Mouse (Mus musculus): ENCODE results near the gene Slc51a. TPM values are rescaled to one million over a fixed set of nuclear protein-coding genes. Genes with fewer than 3 reads are reported as not detected.
"Not testable (repeated sequence)": the region's sequence is repeated elsewhere in the genome, so short reads cannot be mapped to it uniquely, and the experiment has no call there.

Slc51a gene
- total RNA-seq, 1 experiment from 2014 or later = not detected

DNA sequence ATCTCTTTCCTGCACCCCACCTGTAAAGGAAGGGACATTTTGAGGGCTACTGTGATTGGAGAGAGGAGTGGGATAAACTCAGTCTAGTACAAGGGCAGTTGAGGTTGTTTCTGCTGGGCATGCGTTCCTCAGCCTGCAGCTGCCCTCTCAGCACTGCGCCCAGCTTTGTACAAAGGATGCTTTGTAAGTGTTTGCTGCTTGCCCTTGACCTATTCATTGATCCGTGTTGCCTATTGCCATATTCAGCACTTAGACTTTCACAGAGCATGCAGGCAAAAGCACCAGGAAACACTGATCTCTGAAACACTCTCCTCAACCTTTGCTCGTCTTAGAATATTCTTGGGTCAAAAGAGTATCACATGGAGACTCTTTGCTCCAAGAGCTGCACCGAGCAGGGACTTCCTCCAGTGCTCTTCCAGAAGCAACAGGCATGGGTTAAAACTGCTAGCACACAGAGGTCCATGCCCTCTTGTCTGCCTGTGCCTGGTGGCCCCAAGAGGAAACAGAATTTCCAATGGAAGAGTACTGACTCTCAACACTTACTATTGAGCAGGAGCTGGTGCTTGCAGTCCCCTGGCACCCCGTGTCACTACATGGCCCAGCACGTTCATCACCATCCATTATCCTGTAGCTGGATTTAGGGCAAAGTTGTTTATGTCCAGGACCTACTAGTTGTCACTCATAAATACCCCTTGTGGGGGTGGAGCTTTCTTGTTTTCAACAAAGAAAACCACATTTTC is 15.2 kb downstream of the Slc51a start:
- no peak for ATAC-seq (replicated peaks; ENCODE audit: low read depth, poor library complexity, severe bottlenecking)

DNA sequence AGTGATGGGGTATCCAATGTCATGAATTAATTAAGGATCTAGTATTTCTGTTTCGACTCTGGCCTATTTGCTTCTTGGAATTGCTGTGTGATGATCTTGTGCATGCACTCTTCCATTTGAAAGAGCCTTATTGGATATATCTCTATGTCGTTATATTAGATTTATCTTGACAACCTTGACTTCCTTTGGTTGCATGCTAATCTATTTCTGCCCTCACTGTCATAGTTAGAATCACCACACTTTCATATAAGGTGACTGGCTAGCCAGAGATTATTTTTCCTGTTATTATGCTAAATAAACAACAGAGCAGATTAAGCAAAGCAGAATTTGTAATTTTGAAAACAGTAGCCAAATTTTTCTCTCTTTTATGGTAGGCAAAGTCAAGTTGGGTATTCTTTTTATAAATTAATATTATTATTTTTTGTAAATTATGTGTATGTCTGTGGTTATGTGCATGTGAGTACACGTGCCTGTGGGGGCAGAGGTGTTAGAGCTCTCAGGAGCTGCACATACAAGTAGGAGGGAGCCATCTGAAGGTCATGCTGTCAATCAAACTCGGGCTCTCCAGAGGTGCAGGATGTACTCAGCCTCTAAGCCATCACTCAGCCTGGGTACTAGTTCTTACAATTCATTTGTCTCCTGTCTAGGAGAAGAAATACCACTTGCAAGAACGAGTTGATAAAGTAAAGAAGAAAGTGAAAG is 18.1 kb downstream of the Slc51a start:
- ATAC-seq (replicated peaks; ENCODE audit: low read depth, poor library complexity, severe bottlenecking) = peak; percentile 43

DNA sequence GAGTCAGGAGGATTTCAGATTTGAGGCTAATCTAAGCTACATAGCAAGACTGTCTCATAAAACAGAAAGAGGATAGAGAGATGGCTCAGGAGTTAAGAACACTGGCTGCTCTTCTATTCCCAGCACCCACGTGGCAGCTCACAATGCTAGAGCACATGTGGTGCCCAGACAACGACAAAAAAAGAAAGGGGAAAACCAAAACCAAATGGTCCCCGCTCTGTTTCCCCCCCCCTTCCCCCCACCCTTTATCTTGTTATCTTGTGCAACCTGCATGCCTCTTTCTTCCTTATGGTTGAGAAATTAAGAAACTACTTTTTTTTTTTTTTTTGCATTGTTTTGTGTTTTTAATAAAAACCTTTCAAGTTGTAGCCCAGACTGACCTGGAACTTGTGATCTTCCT is 19.2 kb downstream of the Slc51a start:
- ATAC-seq (replicated peaks; ENCODE audit: low read depth, poor library complexity, severe bottlenecking) = peak; percentile 71

DNA sequence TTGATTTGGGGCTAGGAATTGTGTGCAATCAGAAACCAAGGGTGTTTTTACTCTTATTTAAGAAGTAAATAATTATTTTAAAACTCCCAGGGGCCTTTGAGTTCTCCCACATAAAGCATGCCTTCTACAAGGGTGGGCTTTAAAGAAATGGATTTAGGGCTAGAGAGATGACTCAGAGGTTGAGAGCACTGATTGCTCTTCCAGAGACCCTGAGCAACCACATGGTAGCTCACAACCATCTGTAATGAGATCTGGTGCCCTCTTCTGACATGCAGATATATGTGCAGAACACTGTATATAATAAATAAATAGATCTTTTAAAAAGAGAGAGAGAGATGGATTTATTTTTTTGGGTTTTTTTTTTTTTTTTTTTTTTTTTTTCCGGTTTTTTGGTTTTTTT is 22.8 kb downstream of the Slc51a start:
- no peak for ATAC-seq (replicated peaks; ENCODE audit: low read depth, poor library complexity, severe bottlenecking)

DNA sequence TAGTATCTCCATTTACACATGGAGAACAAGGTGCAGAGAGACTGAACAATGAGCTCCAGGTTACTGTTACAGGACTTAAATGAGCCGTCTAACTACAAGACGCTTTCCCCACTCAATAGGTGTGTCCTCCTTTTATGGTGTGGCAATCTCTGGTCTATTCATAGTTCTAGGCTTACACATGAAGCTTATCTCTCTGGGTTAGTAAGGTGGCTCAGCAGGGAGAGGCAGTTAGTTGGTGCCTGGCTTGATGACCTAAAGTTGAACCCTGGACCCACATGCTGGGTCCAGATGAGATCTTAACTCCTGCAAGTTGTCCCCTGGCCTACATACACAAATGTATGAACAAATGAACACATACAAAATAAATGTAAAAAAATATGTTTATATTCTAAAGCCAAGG is 24.3 kb downstream of the Slc51a start:
- ATAC-seq (replicated peaks; ENCODE audit: low read depth, poor library complexity, severe bottlenecking) = no peak

DNA sequence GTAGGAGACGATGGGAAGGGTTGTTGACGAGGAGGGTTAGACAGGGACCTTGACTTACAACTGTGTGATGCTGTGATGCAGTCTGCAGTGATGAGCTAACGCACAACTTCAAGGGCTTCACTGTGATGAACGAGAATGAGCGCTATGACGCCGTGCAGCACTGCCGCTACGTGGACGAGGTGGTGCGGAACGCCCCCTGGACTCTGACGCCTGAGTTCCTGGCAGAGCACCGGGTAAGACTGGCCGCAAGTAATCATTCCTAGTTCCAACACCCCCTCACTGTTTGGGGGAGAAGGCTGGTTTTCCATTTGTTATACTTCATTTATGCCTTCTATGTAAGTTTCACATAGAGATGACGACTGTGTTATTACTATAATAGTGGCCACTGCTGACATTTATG is 24.7 kb downstream of the Slc51a start:
- ATAC-seq (replicated peaks; ENCODE audit: low read depth, poor library complexity, severe bottlenecking) = no peak

DNA sequence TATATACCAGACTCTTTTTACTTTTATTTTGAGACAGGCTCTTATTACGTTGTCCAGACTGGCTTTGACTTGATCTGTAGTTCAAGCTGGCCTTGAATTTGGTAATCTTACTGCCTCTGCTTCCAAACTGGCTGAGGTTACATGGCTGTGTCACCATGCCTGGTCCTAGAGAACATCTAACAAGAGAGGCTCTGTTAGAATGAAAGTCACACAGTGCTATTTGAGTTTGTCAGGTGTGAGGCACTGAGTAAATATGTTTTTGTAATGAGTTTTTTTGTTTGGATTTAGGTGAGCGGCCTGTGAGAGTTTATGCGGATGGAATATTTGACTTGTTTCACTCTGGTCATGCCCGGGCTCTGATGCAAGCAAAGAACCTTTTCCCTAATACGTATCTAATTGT is 26.0 kb downstream of the Slc51a start:
- ATAC-seq (replicated peaks; ENCODE audit: low read depth, poor library complexity, severe bottlenecking) = no peak

DNA sequence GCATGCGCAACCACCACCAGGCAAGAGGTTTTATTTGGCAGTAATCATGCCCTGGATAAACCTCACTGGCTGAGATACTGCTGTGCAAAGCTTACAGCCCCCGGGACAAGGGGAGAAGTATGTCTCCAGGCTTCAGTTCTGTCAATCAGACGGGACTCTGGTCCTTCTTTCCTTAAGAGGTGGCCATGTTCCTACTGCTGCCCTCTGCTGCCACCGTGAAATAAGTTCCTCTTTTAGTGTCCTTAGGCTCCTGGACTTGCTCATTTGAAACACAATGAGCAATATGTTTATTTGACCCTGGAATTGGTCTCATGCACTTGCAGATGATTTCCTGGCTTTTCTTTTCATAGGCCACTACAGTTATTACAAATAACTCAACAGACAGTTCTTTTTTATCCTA is 27.2 kb downstream of the Slc51a start:
- ATAC-seq (replicated peaks; ENCODE audit: low read depth, poor library complexity, severe bottlenecking) = 0 out of 2 replicates have a peak, but pooled peaks have one; percentile 42

DNA sequence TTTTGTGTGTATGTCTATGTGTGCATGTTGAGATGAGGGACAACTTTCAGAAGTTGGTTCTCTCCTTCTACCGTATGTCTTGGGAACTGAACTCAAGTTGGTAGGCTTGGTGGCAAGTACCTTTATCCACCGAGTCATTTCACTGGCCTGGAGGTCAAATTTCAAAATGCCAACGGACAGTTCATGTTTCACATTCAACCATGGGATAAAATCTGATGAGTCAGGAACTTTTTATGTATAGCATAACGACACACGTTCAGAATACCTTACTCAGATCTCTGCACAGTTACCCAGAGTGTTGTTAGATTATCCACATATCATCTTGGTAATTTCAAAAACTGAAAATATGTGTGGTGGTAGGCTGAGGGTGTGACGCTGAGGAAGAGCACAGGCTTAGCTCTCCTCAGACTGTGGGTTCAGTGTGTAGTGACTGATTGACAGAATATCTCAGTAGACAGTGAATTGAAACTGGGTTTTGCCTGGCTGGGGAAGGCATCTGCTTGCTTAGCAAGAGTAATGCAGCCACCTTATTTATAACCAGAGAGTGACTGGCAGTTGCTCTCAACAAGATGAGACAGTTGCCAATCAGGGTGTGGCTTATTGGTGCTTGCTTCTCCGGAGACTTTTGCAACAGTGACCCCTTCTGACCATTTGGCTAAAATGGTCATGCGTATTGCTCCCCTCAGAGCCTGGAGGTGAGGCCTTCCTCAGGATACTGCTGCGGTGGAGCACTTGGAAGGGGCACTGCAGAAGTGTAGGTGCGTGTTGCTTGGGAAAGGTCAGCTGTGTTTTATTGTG is 29.9 kb downstream of the Slc51a start:
- ATAC-seq (replicated peaks; ENCODE audit: low read depth, poor library complexity, severe bottlenecking) = peak; percentile 91

DNA sequence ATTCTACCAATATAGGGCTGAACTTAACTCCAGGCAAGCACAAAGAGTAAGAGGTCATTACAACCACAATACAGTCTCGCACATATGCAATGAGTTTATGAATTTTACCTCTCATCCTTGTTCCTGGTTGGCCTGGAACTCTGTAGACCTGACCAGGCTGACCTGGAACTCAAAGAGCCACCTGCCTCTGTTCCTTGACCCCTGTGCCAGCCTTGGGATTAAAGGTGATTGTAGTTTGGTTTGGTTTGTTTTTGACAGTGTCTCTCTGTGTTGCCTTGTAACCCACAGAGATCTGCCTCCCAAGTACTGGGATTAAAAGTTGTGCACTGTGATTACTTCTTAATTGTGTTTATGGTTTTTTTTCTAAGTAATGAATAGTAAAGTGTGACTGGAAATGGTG is 30.9 kb downstream of the Slc51a start:
- no peak for ATAC-seq (replicated peaks; ENCODE audit: low read depth, poor library complexity, severe bottlenecking)

DNA sequence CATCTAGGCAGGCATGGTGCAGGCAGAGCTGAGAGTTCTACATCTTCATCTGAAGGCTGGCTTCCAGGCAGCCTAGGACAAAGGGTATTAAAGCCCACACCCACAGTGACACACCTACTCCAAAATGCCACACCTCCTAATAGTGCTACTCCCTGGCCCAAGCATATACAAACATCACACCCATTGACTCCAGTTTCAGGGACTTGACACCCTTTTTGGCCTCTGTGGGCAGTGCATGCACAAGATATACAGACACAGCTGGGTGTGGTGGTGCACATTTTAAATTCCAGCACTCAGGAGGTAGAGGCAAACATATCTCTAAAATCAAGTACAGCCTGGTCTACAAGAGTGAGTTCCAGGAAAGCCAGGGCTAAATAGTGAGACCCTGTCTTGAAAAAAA is 31.6 kb downstream of the Slc51a start:
- ATAC-seq (replicated peaks; ENCODE audit: low read depth, poor library complexity, severe bottlenecking) = no peak

DNA sequence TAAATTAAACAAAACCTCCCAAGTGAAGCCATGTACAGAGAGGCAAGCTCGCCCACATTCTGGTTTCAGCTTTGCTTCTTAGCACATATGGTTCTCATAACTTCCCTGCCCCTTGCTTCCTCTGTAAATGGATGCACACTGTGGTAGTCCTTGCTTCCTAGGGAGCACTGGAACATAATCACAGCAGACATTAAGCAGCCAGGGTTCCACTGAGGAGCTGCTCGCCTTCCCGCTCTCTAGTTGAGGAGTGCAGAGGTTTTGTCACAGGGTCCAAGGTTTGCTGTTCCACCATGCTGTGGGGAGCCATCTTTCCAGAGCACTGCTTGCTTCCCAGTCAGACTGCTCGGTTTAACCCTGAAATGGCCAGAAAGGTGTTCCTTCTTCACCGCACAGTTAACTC is 33.0 kb downstream of the Slc51a start:
- ATAC-seq (replicated peaks; ENCODE audit: low read depth, poor library complexity, severe bottlenecking) = no peak

DNA sequence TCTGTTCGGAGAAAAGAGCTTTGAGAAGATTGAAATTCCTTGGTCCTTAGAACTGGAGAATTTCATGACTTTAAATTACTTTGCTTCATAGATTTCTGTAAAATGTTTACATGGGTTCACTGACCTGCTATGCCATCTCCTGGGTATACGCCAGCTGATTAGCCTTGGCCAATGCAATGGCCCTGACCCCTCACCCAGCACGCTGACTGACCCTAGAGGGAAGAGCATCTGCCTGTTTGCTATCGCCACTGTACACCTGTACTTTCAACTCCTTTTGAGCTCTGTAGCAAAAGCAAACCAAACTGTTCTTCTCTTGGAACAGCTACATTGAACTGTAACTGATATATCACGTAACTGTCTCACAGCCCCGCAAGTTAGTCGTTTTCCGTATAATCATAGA is 34.6 kb downstream of the Slc51a start:
- no peak for ATAC-seq (replicated peaks; ENCODE audit: low read depth, poor library complexity, severe bottlenecking)

DNA sequence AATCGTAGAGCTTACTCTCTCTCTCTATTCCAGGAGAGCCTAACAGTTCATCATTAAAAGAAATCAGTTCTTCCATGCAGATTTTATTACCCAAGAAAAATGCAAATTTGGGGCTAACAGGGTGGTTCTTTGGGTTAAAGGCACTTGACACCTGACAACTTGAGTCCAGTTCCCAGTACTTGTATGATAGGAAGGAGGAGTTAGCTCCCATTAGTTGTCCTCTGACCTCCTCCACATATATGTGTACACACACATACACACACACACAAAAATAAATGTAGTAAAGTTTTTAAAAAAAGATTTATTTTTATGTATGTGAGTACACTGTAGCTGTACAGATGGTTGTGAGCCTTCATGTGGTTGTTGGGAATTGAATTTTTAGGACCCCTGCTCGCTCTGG is 37.5 kb downstream of the Slc51a start:
- ATAC-seq (replicated peaks; ENCODE audit: low read depth, poor library complexity, severe bottlenecking) = no peak

DNA sequence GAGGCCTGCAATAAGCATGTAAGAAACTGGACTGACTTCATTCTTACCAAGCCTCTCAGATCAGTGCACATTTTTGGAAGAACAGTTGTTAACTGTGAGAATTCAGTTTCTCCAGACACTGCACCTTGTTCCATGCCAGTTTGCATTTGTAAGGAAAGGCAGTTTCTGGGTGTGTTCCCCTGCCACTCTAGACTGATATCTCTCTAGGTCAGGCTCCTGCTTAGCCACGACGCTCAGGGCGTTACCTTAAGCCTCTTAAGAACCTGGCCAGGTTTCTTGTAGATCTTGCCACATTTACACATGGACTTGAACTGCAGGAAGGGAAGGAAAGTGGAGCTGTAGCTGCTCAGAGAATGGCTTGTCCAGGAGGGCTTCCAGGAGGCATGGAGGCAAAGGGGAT is 38.0 kb downstream of the Slc51a start:
- peak; percentile 69 for ATAC-seq (replicated peaks; ENCODE audit: low read depth, poor library complexity, severe bottlenecking)

DNA sequence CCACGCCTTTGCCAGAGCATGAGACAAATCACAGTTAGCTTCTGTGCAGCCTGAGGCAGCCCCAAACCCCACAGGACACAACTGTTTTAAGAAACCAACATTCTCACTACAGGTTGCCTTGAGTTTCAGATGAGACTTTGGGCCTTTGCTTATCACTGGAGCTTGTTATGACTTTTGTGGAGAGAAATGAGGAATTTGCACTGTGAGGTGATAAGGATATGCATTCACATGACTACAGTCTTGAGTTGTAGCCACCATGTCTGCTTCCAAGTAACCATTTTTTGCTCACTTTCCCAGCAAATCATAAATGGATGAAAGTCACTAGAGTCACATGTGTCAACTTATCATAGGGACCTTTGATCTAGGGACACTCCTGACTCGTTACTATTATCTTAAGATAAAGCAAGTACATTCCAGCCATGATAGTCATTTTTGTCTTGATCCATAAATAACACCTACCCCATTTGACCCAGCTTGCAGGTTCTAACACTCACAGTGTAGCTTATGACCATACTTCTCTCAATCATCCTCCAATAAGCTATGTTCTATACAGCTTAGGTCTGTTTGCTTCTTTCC is 41.0 kb downstream of the Slc51a start:
- ATAC-seq (replicated peaks; ENCODE audit: low read depth, poor library complexity, severe bottlenecking) = no peak

DNA sequence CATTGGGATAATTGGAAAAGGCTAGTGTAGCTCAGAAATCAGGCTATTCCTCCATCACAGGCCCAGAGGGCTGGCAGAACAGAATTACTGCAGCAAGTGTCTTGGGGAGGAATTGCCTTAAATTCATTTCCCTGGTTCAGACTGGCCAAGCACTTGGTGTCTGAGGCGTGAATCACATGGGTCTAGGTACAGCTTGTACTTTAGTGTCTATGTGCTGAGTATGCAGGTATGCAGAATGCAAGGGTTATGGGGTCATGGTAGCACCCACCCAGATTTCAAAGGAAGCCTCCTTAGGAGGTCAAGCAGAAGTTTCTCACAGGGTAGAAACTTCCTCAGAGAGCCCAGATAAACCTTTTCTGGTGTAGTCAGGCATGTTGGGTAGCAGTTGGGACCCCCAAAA is 42.1 kb downstream of the Slc51a start:
- no peak for ATAC-seq (replicated peaks; ENCODE audit: low read depth, poor library complexity, severe bottlenecking)

DNA sequence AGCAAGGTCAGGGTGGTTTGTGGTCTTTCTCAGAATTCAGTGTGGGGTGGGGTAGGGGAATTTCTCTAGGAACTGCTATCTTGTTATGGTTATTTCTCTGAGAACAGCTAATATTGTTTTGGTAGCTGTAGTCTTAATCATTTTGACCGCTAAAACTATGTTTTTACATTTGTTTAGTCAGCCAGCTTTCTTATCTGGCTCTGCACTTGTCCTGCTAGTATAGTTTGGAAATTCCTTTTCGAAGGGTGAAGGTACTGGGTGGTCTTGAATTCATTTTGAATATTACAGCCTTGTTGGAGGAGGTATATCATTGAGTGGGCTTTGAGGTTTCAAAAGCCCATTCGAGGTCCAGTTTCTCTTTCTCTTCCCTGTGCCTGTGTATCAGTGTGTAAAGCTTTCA is 43.1 kb downstream of the Slc51a start:
- not testable (repeated sequence) for ATAC-seq (replicated peaks; ENCODE audit: low read depth, poor library complexity, severe bottlenecking)

DNA sequence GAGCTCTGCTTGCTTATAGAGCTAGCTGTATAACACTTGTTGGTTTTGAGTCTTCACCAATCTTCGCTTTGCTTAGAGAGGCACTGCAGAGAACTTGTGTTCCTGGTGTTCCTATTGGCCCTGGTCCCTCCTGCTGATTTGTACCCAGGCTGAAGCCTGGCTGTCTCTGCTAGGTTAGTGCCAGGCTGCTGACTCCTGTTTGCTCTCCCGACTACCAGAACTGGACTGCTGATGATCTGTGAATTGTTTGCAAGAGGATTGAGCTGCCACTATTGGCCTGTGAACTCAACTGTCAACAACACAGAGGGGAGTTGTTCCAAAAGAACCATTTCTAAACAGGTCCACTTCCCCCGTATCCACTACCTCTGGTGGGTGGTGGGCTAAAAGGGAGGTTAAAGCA is 46.2 kb downstream of the Slc51a start:
- ATAC-seq (replicated peaks; ENCODE audit: low read depth, poor library complexity, severe bottlenecking) = no peak

DNA sequence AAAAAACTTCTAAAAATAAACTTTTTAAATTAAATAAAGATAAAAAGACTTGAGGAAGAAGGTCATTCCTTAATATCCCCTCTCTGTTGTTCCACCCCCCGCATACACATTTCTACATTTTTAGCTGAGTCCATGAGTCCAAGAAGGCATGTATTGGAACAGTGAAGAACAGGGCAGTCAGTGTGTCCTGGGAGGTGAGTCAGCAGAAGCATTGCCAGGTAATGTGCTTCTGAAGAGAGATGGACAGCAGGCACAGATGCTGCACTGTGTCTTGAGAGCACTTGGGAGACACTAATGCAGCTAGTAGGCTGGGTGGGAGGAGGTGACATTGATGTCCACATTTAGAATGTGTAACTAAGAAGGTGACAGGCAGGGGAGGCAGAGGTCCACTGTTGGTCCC is 50.4 kb downstream of the Slc51a start:
- no peak for ATAC-seq (replicated peaks; ENCODE audit: low read depth, poor library complexity, severe bottlenecking)

DNA sequence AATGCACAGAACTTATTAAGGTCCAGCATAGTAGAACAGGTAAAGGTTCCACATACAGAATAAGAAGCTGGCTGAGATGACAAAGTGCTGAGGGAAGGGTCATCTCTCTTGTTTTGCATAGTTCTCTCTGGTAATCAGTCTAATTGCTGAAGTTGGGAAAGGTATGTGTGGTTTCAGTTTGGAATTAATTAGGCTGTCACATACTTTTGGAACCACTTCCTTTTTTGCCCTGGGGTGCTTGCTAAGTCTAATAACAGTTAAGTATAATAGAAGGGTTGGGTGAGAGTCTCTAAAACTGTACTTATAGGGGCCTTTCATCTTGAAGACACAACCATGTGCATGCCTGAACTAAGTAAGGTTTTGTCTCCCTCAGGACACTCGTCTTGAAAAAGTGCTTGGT is 51.0 kb downstream of the Slc51a start:
- no peak for ATAC-seq (replicated peaks; ENCODE audit: low read depth, poor library complexity, severe bottlenecking)
